Mouse (Mus musculus) neural tube, embryonic 12.5 days (tissue): ENCODE measurements around the gene Gm12184. TPM values are rescaled to one million over a fixed set of nuclear protein-coding genes. Genes with fewer than 3 reads are reported as not detected.

Experiments used
- ATAC-seq: fragments of 200-750 bp; cut with Nextera tagmentation; 2 replicates; pipeline ENCODE4 v1.8.0; 2017; ENCODE audit warnings: low read depth, mild to moderate bottlenecking, moderate TSS enrichment, moderate library complexity; ENCODE audit not compliant: low FRiP score
- H3K27ac ChIP-seq: fragments of 300-500 bp; sonication (generic); 2 replicates; pipeline ENCODE4 v1.5.1; 2016
- H3K27me3 ChIP-seq: fragments of 300-500 bp; sonication (generic); replicated peaks from 2 replicates; pipeline ENCODE4 v1.6.1; 2016; ENCODE audit warnings: mild to moderate bottlenecking
- H3K36me3 ChIP-seq: fragments of 300-500 bp; sonication (generic); 2 replicates; pipeline ENCODE4 v1.6.1; 2016; ENCODE audit warnings: mild to moderate bottlenecking
- H3K4me1 ChIP-seq: fragments of 300-500 bp; sonication (generic); 2 replicates; pipeline ENCODE4 v1.6.1; 2016
- H3K4me2 ChIP-seq: fragments of 300-500 bp; sonication (generic); replicated peaks from 2 replicates; pipeline ENCODE4 v1.6.1; 2016; ENCODE audit warnings: mild to moderate bottlenecking
- H3K4me3 ChIP-seq: fragments of 300-500 bp; sonication (generic); 2 replicates; pipeline ENCODE4 v1.5.1; 2016
- H3K9ac ChIP-seq: fragments of 300-500 bp; sonication (generic); 2 replicates; pipeline ENCODE4 v1.6.1; 2016; ENCODE audit warnings: mild to moderate bottlenecking
- H3K9me3 ChIP-seq: fragments of 300-500 bp; sonication (generic); 2 replicates; pipeline ENCODE4 v1.6.1; 2016; ENCODE audit warnings: mild to moderate bottlenecking
- WGBS: fragments of 180-500 bp; shearing (Covaris S2); methylation state at CpG from one replicate; pipeline ENCODE4 v1.1.7; 2016; 5-methylcytosine and 5-hydroxymethylcytosine counted together
- polyA plus RNA-seq: library from polyadenylated mRNA; unstranded; fragments of >200 nt; fragmentation: Nextera tagmentation; extraction: Ambion mirVana; gene quantifications from 2 replicates; pipeline ENCODE4 v1.2.1, GENCODE M21; 2016

Gene Gm12184
- polyA plus RNA-seq, 1 experiment from 2014 or later = 14.9 TPM

GRCm38 (mm10) chr11:48790946-48791345 lies 35.5 kb downstream of the Gm12184 start:
- WGBS = 44% methylated on average over 8 of the region's 8 CpGs
- Histone ChIP-seq H3K9me3 (no peaks in the 10 kb centered on the region), H3K27ac (no peak overlapping the region), H3K27me3 (no peaks in the 10 kb centered on the region), H3K4me3 (no peak overlapping the region), H3K36me3 (no peaks in the 10 kb centered on the region), H3K9ac (no peak overlapping the region), H3K4me2 (no peak overlapping the region), H3K4me1 (no peaks in the 10 kb centered on the region)
- no peak for ATAC-seq

DNA sequence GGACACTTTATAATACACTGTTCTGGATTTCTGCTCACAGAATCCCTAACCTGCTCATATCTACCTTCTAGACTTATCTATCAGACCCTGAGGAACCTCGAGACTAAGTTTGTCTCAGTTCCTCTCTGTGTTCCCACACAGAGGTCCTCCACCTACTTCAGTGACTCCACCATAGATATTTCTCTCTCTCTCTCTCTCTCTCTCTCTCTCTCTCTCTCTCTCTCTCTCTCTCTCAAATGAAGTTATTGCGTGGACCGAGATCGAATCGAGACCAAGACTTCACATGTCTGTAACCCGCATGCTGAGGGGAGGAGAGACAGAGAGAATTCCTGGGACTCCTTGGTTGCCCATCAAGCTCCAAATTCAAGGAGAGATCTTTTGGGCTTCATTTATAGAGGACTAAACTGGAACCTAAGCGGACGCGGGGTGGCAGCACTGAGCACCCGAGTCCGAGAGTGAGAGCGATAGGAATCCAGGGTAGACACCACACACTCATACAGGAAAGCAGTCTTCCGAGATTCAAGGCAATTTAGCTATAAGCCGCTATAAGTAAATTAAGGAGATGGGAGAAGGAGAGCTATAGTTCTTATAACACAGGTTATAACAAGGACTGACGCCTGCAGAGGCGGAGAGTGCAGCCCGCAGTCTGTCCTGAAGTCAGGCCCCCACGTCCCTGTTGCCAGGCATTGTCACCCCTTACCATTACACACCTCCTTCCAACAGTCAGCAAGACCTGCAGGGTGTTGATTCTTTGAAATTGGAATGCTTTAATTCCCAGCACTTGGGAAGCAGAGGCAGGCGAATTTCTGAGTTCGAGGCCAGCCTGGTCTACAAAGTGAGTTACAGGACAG lies 36.3 kb downstream of the Gm12184 start:
- whole genome bisulfite sequencing = 17% methylated on average over 20 of the region's 20 CpGs
- Histone ChIP-seq H3K4me2 (peak overlapping the region; percentile 52), H3K4me3 (0 out of 2 replicates have a peak overlapping the region, but pooled peaks have one; percentile 13), H3K9me3 (no peaks in the 10 kb centered on the region), H3K27me3 (no peaks in the 10 kb centered on the region), H3K9ac (no peak overlapping the region), H3K4me1 (no peaks in the 10 kb centered on the region), H3K27ac (no peak overlapping the region), H3K36me3 (no peaks in the 10 kb centered on the region)
- ATAC-seq = peak; percentile 54; the same call in 1 of the 2 replicates

GRCm38 (mm10) chr11:48789215-48789614 lies 37.2 kb downstream of the Gm12184 start:
- WGBS = 92% methylated on average over 5 of the region's 5 CpGs
- no peak overlapping the region for H3K27ac ChIP-seq
- H3K27me3 ChIP-seq = no peaks in the 10 kb centered on the region

GRCm38 (mm10) chr11:48788311-48789089 lies 38.0 kb downstream of the Gm12184 start:
- 0 out of 2 replicates have a peak overlapping the region, but pooled peaks have one; percentile 44 for H3K9ac ChIP-seq
- H3K27ac ChIP-seq = no peak overlapping the region
- no peaks in the 10 kb centered on the region for H3K4me1 ChIP-seq
- H3K4me2 ChIP-seq = peak overlapping the region; percentile 60
- WGBS = 9% methylated on average over 16 of the region's 16 CpGs
- peak overlapping the region; percentile 37 for H3K4me3 ChIP-seq
- H3K9me3 ChIP-seq = no peaks in the 10 kb centered on the region
- no peaks in the 10 kb centered on the region for H3K36me3 ChIP-seq
- peak; percentile 77 for ATAC-seq
- H3K27me3 ChIP-seq = no peaks in the 10 kb centered on the region

More at GRCm38 (mm10) chr11:48789215-48789614, 37.2 kb downstream of the Gm12184 start:
- no peaks in the 10 kb centered on the region for H3K4me1 ChIP-seq
- ATAC-seq = no peak
- H3K36me3 ChIP-seq = no peaks in the 10 kb centered on the region
- H3K9ac ChIP-seq = no peak overlapping the region
- H3K4me2 ChIP-seq = no peak overlapping the region
- H3K9me3 ChIP-seq = no peaks in the 10 kb centered on the region
- H3K4me3 ChIP-seq = no peak overlapping the region

- Histone ChIP-seq H3K9me3 (no peaks in the 10 kb centered on the region), H3K27me3 (no peaks in the 10 kb centered on the region), H3K4me1 (no peaks in the 10 kb centered on the region), H3K9ac (no peak overlapping the region), H3K36me3 (no peaks in the 10 kb centered on the region), H3K4me2 (peak overlapping the region; percentile 60), H3K4me3 (no peak overlapping the region), H3K27ac (no peak overlapping the region)
- 54% methylated on average over 10 of the region's 10 CpGs for WGBS
- ATAC-seq = peak; percentile 63
Observed at GRCm38 (mm10) chr11:48787455-48788211, 38.8 kb downstream of the Gm12184 start.

DNA sequence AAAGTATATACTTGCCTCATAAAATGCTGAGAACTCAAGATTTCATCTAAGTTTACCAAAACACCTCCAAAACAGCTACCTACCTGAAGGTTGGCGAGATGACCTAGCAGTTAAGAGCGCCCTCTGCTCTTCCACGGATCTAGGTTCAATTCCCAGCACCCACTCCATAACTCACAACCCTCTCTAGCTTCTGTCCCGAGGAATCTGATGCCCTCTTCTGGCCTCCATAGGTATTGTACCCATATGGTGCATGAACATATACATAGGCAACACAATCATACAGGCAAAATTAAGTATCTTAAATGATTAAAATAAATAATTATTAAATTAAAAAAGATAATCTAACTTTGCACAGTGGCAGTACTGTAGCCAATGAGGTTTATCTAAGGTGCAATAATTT lies 44.2 kb downstream of the Gm12184 start:
- no peaks in the 10 kb centered on the region for H3K27me3 ChIP-seq
- no peak overlapping the region for H3K9ac ChIP-seq
- no peak overlapping the region for H3K4me3 ChIP-seq
- no peak for ATAC-seq
- H3K9me3 ChIP-seq = no peaks in the 10 kb centered on the region
- H3K4me1 ChIP-seq = no peaks in the 10 kb centered on the region
- H3K4me2 ChIP-seq = no peak overlapping the region
- no peaks in the 10 kb centered on the region for H3K36me3 ChIP-seq
- WGBS = 83% methylated on average over 4 of the region's 4 CpGs
- no peak overlapping the region for H3K27ac ChIP-seq

DNA sequence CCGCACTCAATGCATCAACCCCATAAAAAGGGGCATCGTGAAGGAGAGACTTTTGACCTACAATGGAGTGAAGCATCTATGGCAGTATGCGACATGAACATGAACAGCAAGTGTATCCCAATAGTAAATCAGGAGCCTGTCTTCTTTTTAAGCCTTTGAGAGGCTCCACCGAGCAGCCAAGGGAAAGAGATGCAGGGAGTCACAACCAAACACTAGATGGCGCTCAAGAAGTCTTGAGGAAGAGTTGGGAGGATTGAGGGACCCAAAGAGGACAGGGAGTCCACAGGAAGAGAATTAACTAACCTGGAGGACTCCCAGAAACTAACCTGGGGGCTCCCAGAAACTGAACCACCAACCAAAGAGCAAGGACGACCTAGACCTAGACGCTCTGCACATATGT lies 47.0 kb downstream of the Gm12184 start:
- H3K9me3 ChIP-seq = no peaks in the 10 kb centered on the region
- H3K27ac ChIP-seq = no peak overlapping the region
- no peak overlapping the region for H3K4me2 ChIP-seq
- no peak overlapping the region for H3K4me3 ChIP-seq
- no peaks in the 10 kb centered on the region for H3K27me3 ChIP-seq
- 34% methylated on average over 7 of the region's 7 CpGs for WGBS
- no peak overlapping the region for H3K9ac ChIP-seq
- no peaks in the 10 kb centered on the region for H3K4me1 ChIP-seq
- no peaks in the 10 kb centered on the region for H3K36me3 ChIP-seq
- no peak for ATAC-seq

DNA sequence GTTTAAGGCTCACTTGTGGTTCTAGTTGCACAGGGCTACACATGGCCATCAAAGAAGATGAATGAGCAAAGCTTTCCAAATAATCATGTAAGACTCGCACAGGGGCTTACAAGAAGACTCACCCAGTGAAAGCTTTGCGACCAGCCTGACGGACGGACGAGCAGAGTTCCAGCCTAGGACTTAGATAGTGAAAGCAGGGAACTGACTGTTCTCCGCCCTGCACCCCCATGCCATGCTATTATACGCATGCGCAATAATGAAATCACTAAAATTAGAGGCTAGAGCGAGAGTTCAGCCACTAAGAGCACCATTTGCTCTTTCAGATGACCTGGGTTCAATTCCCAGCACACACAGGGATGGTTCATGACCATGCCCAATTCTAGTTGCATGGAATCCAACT lies 49.2 kb downstream of the Gm12184 start:
- H3K9me3 ChIP-seq = no peaks in the 10 kb centered on the region
- H3K27me3 ChIP-seq = no peaks in the 10 kb centered on the region
- H3K27ac ChIP-seq = no peak overlapping the region
- no peaks in the 10 kb centered on the region for H3K36me3 ChIP-seq
- 90% methylated on average over 9 of the region's 9 CpGs for WGBS
- no peak overlapping the region for H3K4me3 ChIP-seq
- no peak overlapping the region for H3K9ac ChIP-seq
- no peaks in the 10 kb centered on the region for H3K4me1 ChIP-seq
- no peak overlapping the region for H3K4me2 ChIP-seq
- no peak for ATAC-seq

- Histone ChIP-seq H3K4me3 (no peak overlapping the region), H3K9ac (no peak overlapping the region), H3K9me3 (no peaks in the 10 kb centered on the region), H3K27me3 (no peaks in the 10 kb centered on the region), H3K4me1 (no peaks in the 10 kb centered on the region), H3K4me2 (no peak overlapping the region), H3K36me3 (no peaks in the 10 kb centered on the region), H3K27ac (no peak overlapping the region)
- 51% methylated on average over 9 of the region's 9 CpGs for WGBS
- no peak for ATAC-seq
Observed at GRCm38 (mm10) chr11:48776664-48777063, 49.8 kb downstream of the Gm12184 start.

DNA sequence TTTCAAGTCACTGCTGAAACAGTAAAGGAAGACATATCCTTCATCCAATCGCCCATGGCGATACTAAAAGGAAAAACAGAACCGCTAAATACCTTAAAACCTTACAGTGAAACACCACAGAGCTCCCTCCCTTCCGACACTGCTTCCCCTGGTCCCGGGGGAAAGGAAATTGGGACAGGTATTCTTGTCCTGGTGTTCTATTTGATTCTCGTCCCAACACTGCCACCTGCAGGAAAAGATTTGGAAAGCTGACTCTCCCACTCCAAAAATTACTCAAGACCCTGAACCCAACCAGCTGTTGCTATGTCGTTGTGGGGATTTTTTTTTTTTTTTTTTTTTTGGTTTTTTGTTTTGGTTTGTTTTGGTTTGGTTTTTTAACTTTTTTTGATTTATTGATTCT lies 51.0 kb downstream of the Gm12184 start:
- ATAC-seq = no peak; the same call in 1 of the 2 replicates
- WGBS = 4% methylated on average over 7 of the region's 7 CpGs
- no peak overlapping the region for H3K9ac ChIP-seq
- H3K27ac ChIP-seq = no peak overlapping the region
- no peaks in the 10 kb centered on the region for H3K9me3 ChIP-seq
- H3K4me3 ChIP-seq = no peak overlapping the region
- H3K4me2 ChIP-seq = peak overlapping the region; percentile 26; the same call in 1 of the 2 replicates
- no peaks in the 10 kb centered on the region for H3K36me3 ChIP-seq
- H3K27me3 ChIP-seq = no peaks in the 10 kb centered on the region
- H3K4me1 ChIP-seq = no peaks in the 10 kb centered on the region
